Mouse (Mus musculus): Measurements from ENCODE around the gene Kctd19. TPM values are rescaled to one million over a fixed set of nuclear protein-coding genes. Genes with fewer than 3 reads are reported as not detected.

The Kctd19 gene
- polyA plus RNA-seq, 2 experiments: 0.04 TPM; not detected in 1

- no peaks in the 10 kb centered on the region for H3K27me3 ChIP-seq (ENCODE audit: control insufficient read depth, insufficient read depth, low read length)
- WGBS: 58% methylated on average over 32 of the region's 32 CpGs
- DNase-seq (ENCODE audit: low spot score) (no peak), ATAC-seq (ENCODE audit: low FRiP score, low read depth) (no peak)
- no peak overlapping the region for H3K4me2 ChIP-seq (replicated peaks; ENCODE audit: low read depth, low read length, severe bottlenecking)
- 0 out of 2 replicates have a peak, but pooled peaks cover 4% of the 10 kb centered on the region for H3K4me1 ChIP-seq (ENCODE audit: control insufficient read depth, insufficient read depth, low read length)
- H3K27ac ChIP-seq (replicated peaks; ENCODE audit: low read depth, low read length): no peak overlapping the region
- TF ChIP-seq POLR2A (IDR thresholded peaks at IDR 0.05; ENCODE audit: borderline replicate concordance, extremely low read depth, insufficient read depth, insufficient read length): no peak
- no peak overlapping the region for H3K4me3 ChIP-seq (replicated peaks; ENCODE audit: low read length)
- H3K9me3 ChIP-seq (ENCODE audit: control insufficient read depth, low read length): no peaks in the 10 kb centered on the region
- no peak overlapping the region for H3K9ac ChIP-seq (ENCODE audit: low read depth, low read length, severe bottlenecking)
- H3K36me3 ChIP-seq (ENCODE audit: control insufficient read depth, insufficient read depth, low read length): peaks cover 55% of the 10 kb centered on the region
These were observed 76.8 kb downstream of the Kctd19 start for GRCm38 (mm10) chr8:105336373-105337130.

Other genes starting within 250 kb of the Kctd19 start
- 75.2 and 82.4 TPM in 2 replicates for gene Cbfb, start 242.8 kb downstream of the Kctd19 start, polyA plus RNA-seq (2012; rRNA removed)
- gene Cbfb, start 242.8 kb downstream of the Kctd19 start, polyA plus RNA-seq (2014; fragmentation: Nextera tagmentation; extraction: Ambion mirVana): 101 and 119 TPM in 2 replicates
- gene D230025D16Rik, start 188.4 kb downstream of the Kctd19 start, polyA plus RNA-seq (2012; rRNA removed): 30.1 and 32.8 TPM in 2 replicates
- gene D230025D16Rik, start 188.4 kb downstream of the Kctd19 start, polyA plus RNA-seq (2014; fragmentation: Nextera tagmentation; extraction: Ambion mirVana): 27.3 and 31.5 TPM in 2 replicates
- gene B3gnt9, start 158.3 kb downstream of the Kctd19 start, polyA plus RNA-seq (2012; rRNA removed): 40.8 and 52.7 TPM in 2 replicates
- 38.9 and 42.9 TPM in 2 replicates for gene B3gnt9, start 158.3 kb downstream of the Kctd19 start, polyA plus RNA-seq (2014; fragmentation: Nextera tagmentation; extraction: Ambion mirVana)
- 12.8 and 13.6 TPM in 2 replicates for gene Tradd, start 148.9 kb downstream of the Kctd19 start, polyA plus RNA-seq (2012; rRNA removed)
- gene Tradd, start 148.9 kb downstream of the Kctd19 start, polyA plus RNA-seq (2014; fragmentation: Nextera tagmentation; extraction: Ambion mirVana): 26.2 and 26.3 TPM in 2 replicates
- gene Fbxl8, start 148.9 kb downstream of the Kctd19 start, polyA plus RNA-seq (2012; rRNA removed): 4.0 and 5.6 TPM in 2 replicates
- 2.9 and 3.7 TPM in 2 replicates for gene Fbxl8, start 148.9 kb downstream of the Kctd19 start, polyA plus RNA-seq (2014; fragmentation: Nextera tagmentation; extraction: Ambion mirVana)
- 0.47 and 0.62 TPM in 2 replicates for gene Hsf4, start 143.7 kb downstream of the Kctd19 start, polyA plus RNA-seq (2012; rRNA removed)
- 0.14 TPM in 1 of 2 replicates, not detected in the other for gene Hsf4, start 143.7 kb downstream of the Kctd19 start, polyA plus RNA-seq (2014; fragmentation: Nextera tagmentation; extraction: Ambion mirVana)
- gene Nol3, start 137.4 kb downstream of the Kctd19 start, polyA plus RNA-seq (2012; rRNA removed): 2.0 and 2.3 TPM in 2 replicates
- gene Nol3, start 137.4 kb downstream of the Kctd19 start, polyA plus RNA-seq (2014; fragmentation: Nextera tagmentation; extraction: Ambion mirVana): 2.3 and 3.3 TPM in 2 replicates
- 30.1 and 37.8 TPM in 2 replicates for gene 4931428F04Rik, start 123.6 kb downstream of the Kctd19 start, polyA plus RNA-seq (2012; rRNA removed)
- gene 4931428F04Rik, start 123.6 kb downstream of the Kctd19 start, polyA plus RNA-seq (2014; fragmentation: Nextera tagmentation; extraction: Ambion mirVana): 9.9 and 12.1 TPM in 2 replicates
- 14.4 and 16.3 TPM in 2 replicates for gene Exoc3l, start 117.4 kb downstream of the Kctd19 start, polyA plus RNA-seq (2012; rRNA removed)
- 7.4 and 9.8 TPM in 2 replicates for gene Exoc3l, start 117.4 kb downstream of the Kctd19 start, polyA plus RNA-seq (2014; fragmentation: Nextera tagmentation; extraction: Ambion mirVana)
- gene E2f4, start 115.8 kb downstream of the Kctd19 start, polyA plus RNA-seq (2012; rRNA removed): 136 and 180 TPM in 2 replicates
- 76.2 and 78.4 TPM in 2 replicates for gene E2f4, start 115.8 kb downstream of the Kctd19 start, polyA plus RNA-seq (2014; fragmentation: Nextera tagmentation; extraction: Ambion mirVana)
- gene Elmo3, start 107.9 kb downstream of the Kctd19 start, polyA plus RNA-seq (2012; rRNA removed): 8.8 and 9.6 TPM in 2 replicates
- 7.3 and 7.7 TPM in 2 replicates for gene Elmo3, start 107.9 kb downstream of the Kctd19 start, polyA plus RNA-seq (2014; fragmentation: Nextera tagmentation; extraction: Ambion mirVana)
- gene Lrrc29, start 87.2 kb downstream of the Kctd19 start, polyA plus RNA-seq (2012; rRNA removed): 3.2 and 4.8 TPM in 2 replicates
- gene Lrrc29, start 87.2 kb downstream of the Kctd19 start, polyA plus RNA-seq (2014; fragmentation: Nextera tagmentation; extraction: Ambion mirVana): 1.9 and 2.5 TPM in 2 replicates
- 135 and 143 TPM in 2 replicates for gene Tmem208, start 87.1 kb downstream of the Kctd19 start, polyA plus RNA-seq (2012; rRNA removed)
- 126 and 135 TPM in 2 replicates for gene Tmem208, start 87.1 kb downstream of the Kctd19 start, polyA plus RNA-seq (2014; fragmentation: Nextera tagmentation; extraction: Ambion mirVana)
- 24.4 and 30.7 TPM in 2 replicates for gene Fhod1, start 65.5 kb downstream of the Kctd19 start, polyA plus RNA-seq (2012; rRNA removed)
- gene Fhod1, start 65.5 kb downstream of the Kctd19 start, polyA plus RNA-seq (2014; fragmentation: Nextera tagmentation; extraction: Ambion mirVana): 2.7 and 2.8 TPM in 2 replicates
- gene Slc9a5, start 64.7 kb downstream of the Kctd19 start, polyA plus RNA-seq (2012; rRNA removed): 43.5 and 58.8 TPM in 2 replicates
- gene Slc9a5, start 64.7 kb downstream of the Kctd19 start, polyA plus RNA-seq (2014; fragmentation: Nextera tagmentation; extraction: Ambion mirVana): 5.6 and 6.5 TPM in 2 replicates
- 3.9 and 5.5 TPM in 2 replicates for gene Plekhg4, start 40.2 kb downstream of the Kctd19 start, polyA plus RNA-seq (2012; rRNA removed)
- gene Plekhg4, start 40.2 kb downstream of the Kctd19 start, polyA plus RNA-seq (2014; fragmentation: Nextera tagmentation; extraction: Ambion mirVana): 0.55 and 1.2 TPM in 2 replicates
- gene Lrrc36, start 69 bp upstream of the Kctd19 start, polyA plus RNA-seq (2012; rRNA removed): 0.84 and 1.0 TPM in 2 replicates
- gene Lrrc36, start 69 bp upstream of the Kctd19 start, polyA plus RNA-seq (2014; fragmentation: Nextera tagmentation; extraction: Ambion mirVana): 0.58 and 0.62 TPM in 2 replicates
- 107 and 130 TPM in 2 replicates for gene Tppp3, start 58.0 kb upstream of the Kctd19 start, polyA plus RNA-seq (2012; rRNA removed)
- gene Tppp3, start 58.0 kb upstream of the Kctd19 start, polyA plus RNA-seq (2014; fragmentation: Nextera tagmentation; extraction: Ambion mirVana): 123 and 164 TPM in 2 replicates
- gene Zdhhc1, start 83.4 kb upstream of the Kctd19 start, polyA plus RNA-seq (2012; rRNA removed): 72.3 and 90.2 TPM in 2 replicates
- gene Zdhhc1, start 83.4 kb upstream of the Kctd19 start, polyA plus RNA-seq (2014; fragmentation: Nextera tagmentation; extraction: Ambion mirVana): 36.8 and 42.9 TPM in 2 replicates
- 3.3 and 6.4 TPM in 2 replicates for gene Hsd11b2, start 105.3 kb upstream of the Kctd19 start, polyA plus RNA-seq (2012; rRNA removed)
- gene Hsd11b2, start 105.3 kb upstream of the Kctd19 start, polyA plus RNA-seq (2014; fragmentation: Nextera tagmentation; extraction: Ambion mirVana): 1.7 and 2.2 TPM in 2 replicates
- gene Atp6v0d1, start 152.5 kb upstream of the Kctd19 start, polyA plus RNA-seq (2012; rRNA removed): 98.9 and 105 TPM in 2 replicates
- gene Atp6v0d1, start 152.5 kb upstream of the Kctd19 start, polyA plus RNA-seq (2014; fragmentation: Nextera tagmentation; extraction: Ambion mirVana): 91.2 and 93.2 TPM in 2 replicates
- gene Ripor1, start 191.8 kb upstream of the Kctd19 start, polyA plus RNA-seq (2012; rRNA removed): 25.0 and 34.3 TPM in 2 replicates
- gene Ripor1, start 191.8 kb upstream of the Kctd19 start, polyA plus RNA-seq (2014; fragmentation: Nextera tagmentation; extraction: Ambion mirVana): 18.7 and 22.1 TPM in 2 replicates
- 39.1 and 48.1 TPM in 2 replicates for gene Ctcf, start 223.1 kb upstream of the Kctd19 start, polyA plus RNA-seq (2012; rRNA removed)
- 97.8 and 107 TPM in 2 replicates for gene Ctcf, start 223.1 kb upstream of the Kctd19 start, polyA plus RNA-seq (2014; fragmentation: Nextera tagmentation; extraction: Ambion mirVana)
- gene Agrp, start 223.9 kb upstream of the Kctd19 start, polyA plus RNA-seq (2012; rRNA removed): 1.0 and 1.7 TPM in 2 replicates
- 2.5 and 2.6 TPM in 2 replicates for gene Agrp, start 223.9 kb upstream of the Kctd19 start, polyA plus RNA-seq (2014; fragmentation: Nextera tagmentation; extraction: Ambion mirVana)

Data from limb, embryonic 14.5 days (tissue).